Mouse (Mus musculus): ENCODE measurements around the gene Lexm. TPM values are rescaled to one million over a fixed set of nuclear protein-coding genes. Genes with fewer than 3 reads are reported as not detected.

Lexm gene
- polyA plus RNA-seq, 1 experiment from 2014 or later = 0.25 TPM

- Histone ChIP-seq H3K27ac (ENCODE audit: low read depth, low read length) (no peak overlapping the region), H3K27me3 (ENCODE audit: control insufficient read depth, insufficient read depth, low read length) (no peaks in the 10 kb centered on the region), H3K4me2 (no peak overlapping the region), H3K4me1 (ENCODE audit: control insufficient read depth, insufficient read depth, low read length) (no peaks in the 10 kb centered on the region), H3K36me3 (ENCODE audit: control insufficient read depth, insufficient read depth, low read length) (no peaks in the 10 kb centered on the region), H3K9ac (ENCODE audit: low read length) (no peak overlapping the region), H3K4me3 (ENCODE audit: low read depth, low read length) (no peak overlapping the region), H3K9me3 (ENCODE audit: control insufficient read depth, low read length) (no peaks in the 10 kb centered on the region)
- DNase-seq (ENCODE audit: low spot score, missing footprints) = no peak
- no peak for ATAC-seq (ENCODE audit: low FRiP score)
- 87% methylated on average over 4 of the region's 4 CpGs for WGBS
Measured at GRCm38 (mm10) chr4:106597741-106598140, 19.3 kb downstream of the Lexm start.

- Histone ChIP-seq H3K27ac (ENCODE audit: low read depth, low read length) (no peak overlapping the region), H3K4me1 (ENCODE audit: control insufficient read depth, insufficient read depth, low read length) (no peaks in the 10 kb centered on the region), H3K36me3 (ENCODE audit: control insufficient read depth, insufficient read depth, low read length) (no peaks in the 10 kb centered on the region), H3K9me3 (ENCODE audit: control insufficient read depth, low read length) (no peaks in the 10 kb centered on the region), H3K27me3 (ENCODE audit: control insufficient read depth, insufficient read depth, low read length) (no peaks in the 10 kb centered on the region), H3K4me3 (ENCODE audit: low read depth, low read length) (no peak overlapping the region), H3K9ac (ENCODE audit: low read length) (no peak overlapping the region), H3K4me2 (no peak overlapping the region)
- 81% methylated on average over 9 of the region's 9 CpGs for WGBS
- no peak for DNase-seq (ENCODE audit: low spot score, missing footprints)
- ATAC-seq (ENCODE audit: low FRiP score) = no peak
Measured at GRCm38 (mm10) chr4:106597055-106597454, 20.0 kb downstream of the Lexm start.

- ATAC-seq (ENCODE audit: low FRiP score) = no peak
Measured at GRCm38 (mm10) chr4:106596200-106596599, 20.8 kb downstream of the Lexm start.

GRCm38 (mm10) chr4:106593636-106594035 is 23.4 kb downstream of the Lexm start:
- no peak for ATAC-seq (ENCODE audit: low FRiP score)

More at GRCm38 (mm10) chr4:106596200-106596599, 20.8 kb downstream of the Lexm start:
- Histone ChIP-seq H3K4me1 (ENCODE audit: control insufficient read depth, insufficient read depth, low read length) (no peaks in the 10 kb centered on the region), H3K4me3 (ENCODE audit: low read depth, low read length) (no peak overlapping the region), H3K9ac (ENCODE audit: low read length) (no peak overlapping the region), H3K27ac (ENCODE audit: low read depth, low read length) (no peak overlapping the region), H3K36me3 (ENCODE audit: control insufficient read depth, insufficient read depth, low read length) (no peaks in the 10 kb centered on the region), H3K4me2 (no peak overlapping the region), H3K27me3 (ENCODE audit: control insufficient read depth, insufficient read depth, low read length) (no peaks in the 10 kb centered on the region), H3K9me3 (ENCODE audit: control insufficient read depth, low read length) (no peaks in the 10 kb centered on the region)
- 54% methylated on average over 3 of the region's 3 CpGs for WGBS
- DNase-seq (ENCODE audit: low spot score, missing footprints) = no peak

GRCm38 (mm10) chr4:106590871-106591270 is 26.2 kb downstream of the Lexm start:
- DNase-seq (ENCODE audit: low spot score, missing footprints) (no peak), ATAC-seq (ENCODE audit: low FRiP score) (no peak)
- WGBS = 85% methylated on average over 9 of the region's 9 CpGs
- H3K4me2 ChIP-seq = no peak overlapping the region
- no peak overlapping the region for H3K9ac ChIP-seq (ENCODE audit: low read length)
- H3K9me3 ChIP-seq (ENCODE audit: control insufficient read depth, low read length) = no peaks in the 10 kb centered on the region
- H3K4me3 ChIP-seq (ENCODE audit: low read depth, low read length) = no peak overlapping the region
- H3K27me3 ChIP-seq (ENCODE audit: control insufficient read depth, insufficient read depth, low read length) = no peaks in the 10 kb centered on the region
- H3K4me1 ChIP-seq (ENCODE audit: control insufficient read depth, insufficient read depth, low read length) = no peaks in the 10 kb centered on the region
- no peak overlapping the region for H3K27ac ChIP-seq (ENCODE audit: low read depth, low read length)
- peaks cover 20% of the 10 kb centered on the region for H3K36me3 ChIP-seq (ENCODE audit: control insufficient read depth, insufficient read depth, low read length)

More at GRCm38 (mm10) chr4:106593636-106594035, 23.4 kb downstream of the Lexm start:
- no peak for DNase-seq (ENCODE audit: low spot score, missing footprints)
- 0 out of 2 replicates have a peak, but pooled peaks cover 4% of the 10 kb centered on the region for H3K36me3 ChIP-seq (ENCODE audit: control insufficient read depth, insufficient read depth, low read length)
- no peak overlapping the region for H3K4me2 ChIP-seq
- H3K9ac ChIP-seq (ENCODE audit: low read length) = no peak overlapping the region
- no peaks in the 10 kb centered on the region for H3K4me1 ChIP-seq (ENCODE audit: control insufficient read depth, insufficient read depth, low read length)
- no peak overlapping the region for H3K4me3 ChIP-seq (ENCODE audit: low read depth, low read length)
- WGBS = 64% methylated on average over 7 of the region's 7 CpGs
- H3K27ac ChIP-seq (ENCODE audit: low read depth, low read length) = no peak overlapping the region
- H3K9me3 ChIP-seq (ENCODE audit: control insufficient read depth, low read length) = no peaks in the 10 kb centered on the region
- H3K27me3 ChIP-seq (ENCODE audit: control insufficient read depth, insufficient read depth, low read length) = no peaks in the 10 kb centered on the region

DNA sequence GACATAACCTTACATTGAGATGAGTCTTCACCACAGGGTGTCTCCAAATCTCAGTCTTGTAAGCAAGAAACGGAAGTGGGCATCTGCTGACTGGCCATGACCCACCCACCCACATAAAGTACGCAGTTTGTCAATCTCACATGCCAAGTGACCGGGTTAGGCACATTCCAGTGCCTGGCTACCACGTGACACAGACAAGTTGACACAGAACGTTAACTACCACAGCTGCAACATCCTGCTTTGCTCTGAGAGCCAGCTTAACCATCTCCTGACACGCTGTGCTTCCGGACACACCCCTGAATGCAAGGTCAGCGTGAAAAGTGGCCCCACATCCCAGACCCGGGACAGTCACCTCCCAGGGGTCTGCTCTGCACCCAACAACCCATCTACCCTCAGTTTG is 26.9 kb downstream of the Lexm start:
- WGBS = 87% methylated on average over 9 of the region's 9 CpGs
- ATAC-seq (ENCODE audit: low FRiP score) (no peak), DNase-seq (ENCODE audit: low spot score, missing footprints) (no peak)
- Histone ChIP-seq H3K4me3 (ENCODE audit: low read depth, low read length) (no peak overlapping the region), H3K4me2 (no peak overlapping the region), H3K27me3 (ENCODE audit: control insufficient read depth, insufficient read depth, low read length) (no peaks in the 10 kb centered on the region), H3K36me3 (ENCODE audit: control insufficient read depth, insufficient read depth, low read length) (peaks cover 24% of the 10 kb centered on the region), H3K27ac (ENCODE audit: low read depth, low read length) (no peak overlapping the region), H3K9ac (ENCODE audit: low read length) (no peak overlapping the region), H3K9me3 (ENCODE audit: control insufficient read depth, low read length) (no peaks in the 10 kb centered on the region), H3K4me1 (ENCODE audit: control insufficient read depth, insufficient read depth, low read length) (no peaks in the 10 kb centered on the region)

GRCm38 (mm10) chr4:106587075-106587474 is 30.0 kb downstream of the Lexm start:
- Histone ChIP-seq H3K9me3 (ENCODE audit: control insufficient read depth, low read length) (no peaks in the 10 kb centered on the region), H3K27me3 (ENCODE audit: control insufficient read depth, insufficient read depth, low read length) (no peaks in the 10 kb centered on the region), H3K36me3 (ENCODE audit: control insufficient read depth, insufficient read depth, low read length) (peaks cover 28% of the 10 kb centered on the region), H3K27ac (ENCODE audit: low read depth, low read length) (no peak overlapping the region), H3K4me2 (no peak overlapping the region), H3K4me1 (ENCODE audit: control insufficient read depth, insufficient read depth, low read length) (no peaks in the 10 kb centered on the region), H3K9ac (ENCODE audit: low read length) (no peak overlapping the region), H3K4me3 (ENCODE audit: low read depth, low read length) (no peak overlapping the region)
- peak; percentile 79 for DNase-seq (ENCODE audit: low spot score, missing footprints)
- 90% methylated on average over 6 of the region's 6 CpGs for WGBS
- no peak for ATAC-seq (ENCODE audit: low FRiP score)

DNA sequence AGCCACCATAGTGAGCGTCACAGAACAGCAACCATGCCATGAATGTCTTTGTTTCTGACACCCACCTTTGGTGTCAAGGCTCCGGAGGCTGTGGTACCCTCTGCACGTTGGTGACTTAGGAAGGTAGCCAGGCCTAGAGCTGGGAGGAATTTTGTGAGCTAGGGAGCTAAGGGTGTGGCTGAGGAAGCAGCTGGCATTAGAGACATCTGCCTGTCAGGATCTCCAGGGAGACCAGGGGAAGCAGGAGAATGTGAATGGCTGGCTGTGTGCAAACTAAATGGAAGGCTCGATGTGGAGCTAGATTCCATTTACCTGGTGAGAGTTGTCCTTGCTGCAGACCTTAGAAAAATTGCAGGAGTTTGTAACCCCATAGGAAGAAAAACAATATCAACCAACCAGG is 32.4 kb downstream of the Lexm start:
- no peak for ATAC-seq (ENCODE audit: low FRiP score)

GRCm38 (mm10) chr4:106582428-106583153 is 34.5 kb downstream of the Lexm start:
- Histone ChIP-seq H3K4me3 (ENCODE audit: low read depth, low read length) (no peak overlapping the region), H3K36me3 (ENCODE audit: control insufficient read depth, insufficient read depth, low read length) (peaks cover 41% of the 10 kb centered on the region), H3K9me3 (ENCODE audit: control insufficient read depth, low read length) (no peaks in the 10 kb centered on the region), H3K27ac (ENCODE audit: low read depth, low read length) (no peak overlapping the region), H3K4me2 (no peak overlapping the region), H3K27me3 (ENCODE audit: control insufficient read depth, insufficient read depth, low read length) (no peaks in the 10 kb centered on the region), H3K4me1 (ENCODE audit: control insufficient read depth, insufficient read depth, low read length) (no peaks in the 10 kb centered on the region), H3K9ac (ENCODE audit: low read length) (no peak overlapping the region)
- WGBS = 92% methylated on average over 12 of the region's 12 CpGs
- ATAC-seq (ENCODE audit: low FRiP score) (no peak), DNase-seq (ENCODE audit: low spot score, missing footprints) (no peak)

More for the DNA sequence above, 32.4 kb downstream of the Lexm start:
- H3K9ac ChIP-seq (ENCODE audit: low read length) = no peak overlapping the region
- no peaks in the 10 kb centered on the region for H3K27me3 ChIP-seq (ENCODE audit: control insufficient read depth, insufficient read depth, low read length)
- DNase-seq (ENCODE audit: low spot score, missing footprints) = no peak
- no peak overlapping the region for H3K4me2 ChIP-seq
- H3K36me3 ChIP-seq (ENCODE audit: control insufficient read depth, insufficient read depth, low read length) = peaks cover 38% of the 10 kb centered on the region
- H3K9me3 ChIP-seq (ENCODE audit: control insufficient read depth, low read length) = no peaks in the 10 kb centered on the region
- no peaks in the 10 kb centered on the region for H3K4me1 ChIP-seq (ENCODE audit: control insufficient read depth, insufficient read depth, low read length)
- no peak overlapping the region for H3K4me3 ChIP-seq (ENCODE audit: low read depth, low read length)
- H3K27ac ChIP-seq (ENCODE audit: low read depth, low read length) = no peak overlapping the region
- 92% methylated on average over 4 of the region's 4 CpGs for WGBS

All from midbrain, embryonic 11.5 days (tissue).